Mouse (Mus musculus): ENCODE measurements at regions not wholly inside any gene's neighbourhood (a gene's known extent, or its start where the extent isn't known, plus 50 kb on each side); places are given as distances from the start of the nearest gene placed in this dataset.

DNA sequence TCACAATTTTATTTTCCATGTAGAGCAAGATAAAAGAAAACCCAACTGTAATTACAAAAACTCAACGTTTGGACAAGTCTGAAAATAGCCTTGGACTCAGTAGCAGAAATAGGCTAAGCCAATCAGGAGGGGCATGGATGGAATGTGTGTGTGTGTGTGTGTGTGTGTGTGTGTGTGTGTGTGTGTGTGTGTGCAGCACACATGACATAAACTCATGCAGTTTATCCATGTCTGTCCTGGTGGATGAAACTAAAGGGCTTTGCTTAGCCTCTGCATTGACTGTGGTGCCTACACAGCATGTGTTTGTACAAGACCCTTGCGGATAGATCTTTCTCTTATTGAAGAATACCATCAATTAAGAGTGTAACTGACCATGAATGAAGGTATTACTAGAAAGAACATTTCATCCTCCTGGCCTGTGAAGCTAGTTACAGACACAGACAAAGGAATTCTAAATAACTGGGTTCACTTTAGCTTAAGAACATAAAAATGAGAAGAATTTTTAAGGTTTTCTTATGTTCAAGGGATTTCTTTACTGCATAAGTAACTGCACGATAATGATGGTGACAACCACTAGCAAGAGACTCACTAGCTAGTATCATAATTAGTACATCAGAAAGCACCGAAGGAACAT, 361.5 kb downstream of the Tmem182 start:
- no peak overlapping the region for H3K4me2 ChIP-seq (replicated peaks; ENCODE audit: low read depth, low read length)
- TF ChIP-seq EP300 (IDR thresholded peaks at IDR 0.05) (no peak), CTCF (IDR thresholded peaks at IDR 0.05) (no peak)
- no peaks in the 10 kb centered on the region for H3K9me3 ChIP-seq (ENCODE audit: low read length)
- no peak overlapping the region for H3K4me3 ChIP-seq (ENCODE audit: low read depth, low read length)
- H3K27ac ChIP-seq (ENCODE audit: low read length) = no peak overlapping the region
- 73% methylated on average over 4 of the region's 4 CpGs for WGBS
- H3K36me3 ChIP-seq (ENCODE audit: insufficient read depth, low read length) = no peaks in the 10 kb centered on the region
- DNase-seq (ENCODE audit: low spot score) (no peak), ATAC-seq (no peak)
- H3K27me3 ChIP-seq (replicated peaks; ENCODE audit: insufficient read depth, low read length) = no peaks in the 10 kb centered on the region
- no peak overlapping the region for H3K9ac ChIP-seq (replicated peaks; ENCODE audit: low read depth)
- H3K4me1 ChIP-seq (ENCODE audit: insufficient read depth, low read depth, low read length) = no peaks in the 10 kb centered on the region

GRCm38 (mm10) chr1:41186991-41187390, 381.6 kb downstream of the Tmem182 start:
- ATAC-seq (no peak), DNase-seq (ENCODE audit: low spot score) (no peak)
- Histone ChIP-seq H3K4me1 (ENCODE audit: insufficient read depth, low read depth, low read length) (no peaks in the 10 kb centered on the region), H3K4me3 (ENCODE audit: low read depth, low read length) (no peak overlapping the region), H3K27me3 (replicated peaks; ENCODE audit: insufficient read depth, low read length) (no peaks in the 10 kb centered on the region), H3K9me3 (ENCODE audit: low read length) (no peaks in the 10 kb centered on the region), H3K4me2 (replicated peaks; ENCODE audit: low read depth, low read length) (no peak overlapping the region), H3K36me3 (ENCODE audit: insufficient read depth, low read length) (no peaks in the 10 kb centered on the region), H3K27ac (ENCODE audit: low read length) (no peak overlapping the region), H3K9ac (replicated peaks; ENCODE audit: low read depth) (no peak overlapping the region)
- 63% methylated on average over 6 of the region's 6 CpGs for WGBS
- TF ChIP-seq EP300 (IDR thresholded peaks at IDR 0.05) = no peak
- no peak for TF ChIP-seq CTCF (IDR thresholded peaks at IDR 0.05)

DNA sequence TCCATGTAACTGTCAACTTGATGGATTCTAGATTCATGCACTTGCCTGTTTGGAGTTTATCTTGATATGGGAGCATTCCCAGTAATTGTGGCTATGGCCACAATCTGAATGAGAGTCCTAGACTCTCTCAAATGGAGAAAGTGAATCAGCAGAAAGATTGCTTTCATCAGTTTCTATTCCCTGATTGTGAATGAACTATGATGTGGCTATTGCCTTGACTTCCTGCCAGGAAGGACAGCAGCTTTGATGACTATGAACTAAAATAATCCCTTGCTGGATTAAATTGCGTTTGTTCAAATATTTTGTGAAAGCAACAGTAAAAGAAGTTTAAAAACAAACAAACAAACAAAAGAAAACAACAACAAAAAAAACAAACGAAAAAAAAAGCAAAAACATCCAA, 407.5 kb downstream of the Tmem182 start:
- no peak for TF ChIP-seq CTCF (IDR thresholded peaks at IDR 0.05)
- TF ChIP-seq EP300 (IDR thresholded peaks at IDR 0.05) = no peak
- Histone ChIP-seq H3K4me1 (ENCODE audit: insufficient read depth, low read depth, low read length) (no peaks in the 10 kb centered on the region), H3K27ac (ENCODE audit: low read length) (no peak overlapping the region), H3K4me3 (ENCODE audit: low read depth, low read length) (no peak overlapping the region), H3K4me2 (replicated peaks; ENCODE audit: low read depth, low read length) (no peak overlapping the region), H3K9ac (replicated peaks; ENCODE audit: low read depth) (no peak overlapping the region), H3K9me3 (ENCODE audit: low read length) (no peaks in the 10 kb centered on the region), H3K36me3 (ENCODE audit: insufficient read depth, low read length) (no peaks in the 10 kb centered on the region), H3K27me3 (replicated peaks; ENCODE audit: insufficient read depth, low read length) (no peaks in the 10 kb centered on the region)
- ATAC-seq (no peak), DNase-seq (ENCODE audit: low spot score) (no peak)
- WGBS = 50% methylated on average over 2 of the region's 2 CpGs

DNA sequence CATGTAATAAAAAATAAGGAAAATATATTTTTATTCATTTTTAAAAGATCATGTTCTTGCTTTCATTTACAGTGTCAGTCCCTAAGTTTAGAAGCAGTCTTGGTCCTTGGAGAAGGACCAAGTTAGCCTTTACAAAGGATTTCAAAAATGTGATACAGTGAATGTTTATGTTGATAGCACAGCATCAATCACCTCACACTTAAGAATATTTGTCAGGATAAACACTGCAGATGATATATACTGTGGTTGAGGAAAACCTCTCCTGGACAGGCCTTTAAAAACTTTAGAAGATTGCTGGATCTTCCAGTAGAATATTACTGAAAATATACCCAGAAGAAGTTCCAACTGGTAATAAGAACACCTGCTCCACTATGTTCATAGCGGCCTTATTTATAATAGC, 420.4 kb downstream of the Tmem182 start:
- no peaks in the 10 kb centered on the region for H3K36me3 ChIP-seq (ENCODE audit: insufficient read depth, low read length)
- no peaks in the 10 kb centered on the region for H3K9me3 ChIP-seq (ENCODE audit: low read length)
- no peak overlapping the region for H3K27ac ChIP-seq (ENCODE audit: low read length)
- H3K4me1 ChIP-seq (ENCODE audit: insufficient read depth, low read depth, low read length) = no peaks in the 10 kb centered on the region
- H3K27me3 ChIP-seq (replicated peaks; ENCODE audit: insufficient read depth, low read length) = no peaks in the 10 kb centered on the region
- DNase-seq (ENCODE audit: low spot score) = no peak
- no peak for ATAC-seq
- no peak overlapping the region for H3K4me3 ChIP-seq (ENCODE audit: low read depth, low read length)
- H3K4me2 ChIP-seq (replicated peaks; ENCODE audit: low read depth, low read length) = no peak overlapping the region
- H3K9ac ChIP-seq (replicated peaks; ENCODE audit: low read depth) = no peak overlapping the region
- TF ChIP-seq CTCF (IDR thresholded peaks at IDR 0.05) (no peak), EP300 (IDR thresholded peaks at IDR 0.05) (no peak)
- 57% methylated on average over 1 of the region's 1 CpGs for WGBS

GRCm38 (mm10) chr1:41235335-41235734, 429.9 kb downstream of the Tmem182 start:
- TF ChIP-seq EP300 (IDR thresholded peaks at IDR 0.05) = no peak
- no peak for TF ChIP-seq CTCF (IDR thresholded peaks at IDR 0.05)
- no peak overlapping the region for H3K27ac ChIP-seq (ENCODE audit: low read length)
- DNase-seq (ENCODE audit: low spot score) = no peak
- no peak overlapping the region for H3K4me2 ChIP-seq (replicated peaks; ENCODE audit: low read depth, low read length)
- no peaks in the 10 kb centered on the region for H3K4me1 ChIP-seq (ENCODE audit: insufficient read depth, low read depth, low read length)
- H3K9ac ChIP-seq (replicated peaks; ENCODE audit: low read depth) = no peak overlapping the region
- no peaks in the 10 kb centered on the region for H3K27me3 ChIP-seq (replicated peaks; ENCODE audit: insufficient read depth, low read length)
- no peaks in the 10 kb centered on the region for H3K36me3 ChIP-seq (ENCODE audit: insufficient read depth, low read length)
- H3K4me3 ChIP-seq (ENCODE audit: low read depth, low read length) = no peak overlapping the region
- WGBS = 77% methylated on average over 7 of the region's 7 CpGs
- no peak for ATAC-seq
- no peaks in the 10 kb centered on the region for H3K9me3 ChIP-seq (ENCODE audit: low read length)

DNA sequence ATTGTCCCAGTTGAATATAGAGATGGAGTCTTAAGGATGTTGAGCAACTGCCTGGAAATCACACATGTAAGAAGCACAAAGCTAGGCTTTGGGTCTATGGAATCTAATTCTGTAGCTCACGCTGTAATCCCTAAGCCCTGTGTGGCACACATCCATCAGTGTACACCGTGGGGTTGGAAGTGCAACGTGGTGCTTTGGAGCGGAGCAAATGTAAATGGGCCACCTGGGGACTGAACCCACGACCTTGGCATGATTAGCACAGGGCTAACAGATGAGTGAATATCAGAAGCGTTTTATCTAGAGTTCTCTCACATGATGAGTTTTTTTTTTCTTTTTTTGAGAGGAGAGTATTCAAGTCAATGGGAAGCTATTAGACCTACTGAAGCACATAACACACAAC, 437.6 kb downstream of the Tmem182 start:
- TF ChIP-seq CTCF (IDR thresholded peaks at IDR 0.05) (no peak), EP300 (IDR thresholded peaks at IDR 0.05) (no peak)
- H3K4me3 ChIP-seq (ENCODE audit: low read depth, low read length) = no peak overlapping the region
- H3K36me3 ChIP-seq (ENCODE audit: insufficient read depth, low read length) = no peaks in the 10 kb centered on the region
- DNase-seq (ENCODE audit: low spot score) (no peak), ATAC-seq (no peak)
- H3K27ac ChIP-seq (ENCODE audit: low read length) = no peak overlapping the region
- no peak overlapping the region for H3K4me2 ChIP-seq (replicated peaks; ENCODE audit: low read depth, low read length)
- H3K9ac ChIP-seq (replicated peaks; ENCODE audit: low read depth) = no peak overlapping the region
- no peaks in the 10 kb centered on the region for H3K9me3 ChIP-seq (ENCODE audit: low read length)
- H3K4me1 ChIP-seq (ENCODE audit: insufficient read depth, low read depth, low read length) = no peaks in the 10 kb centered on the region
- WGBS = 72% methylated on average over 6 of the region's 6 CpGs
- no peaks in the 10 kb centered on the region for H3K27me3 ChIP-seq (replicated peaks; ENCODE audit: insufficient read depth, low read length)

GRCm38 (mm10) chr1:41244627-41245026, 439.2 kb downstream of the Tmem182 start:
- no peak overlapping the region for H3K4me2 ChIP-seq (replicated peaks; ENCODE audit: low read depth, low read length)
- H3K36me3 ChIP-seq (ENCODE audit: insufficient read depth, low read length) = no peaks in the 10 kb centered on the region
- TF ChIP-seq EP300 (IDR thresholded peaks at IDR 0.05) (no peak), CTCF (IDR thresholded peaks at IDR 0.05) (no peak)
- no peak for DNase-seq (ENCODE audit: low spot score)
- no peak overlapping the region for H3K27ac ChIP-seq (ENCODE audit: low read length)
- H3K27me3 ChIP-seq (replicated peaks; ENCODE audit: insufficient read depth, low read length) = no peaks in the 10 kb centered on the region
- H3K9me3 ChIP-seq (ENCODE audit: low read length) = no peaks in the 10 kb centered on the region
- WGBS = 88% methylated on average over 12 of the region's 12 CpGs
- no peaks in the 10 kb centered on the region for H3K4me1 ChIP-seq (ENCODE audit: insufficient read depth, low read depth, low read length)
- H3K9ac ChIP-seq (replicated peaks; ENCODE audit: low read depth) = no peak overlapping the region
- no peak overlapping the region for H3K4me3 ChIP-seq (ENCODE audit: low read depth, low read length)
- ATAC-seq = no peak
